Comparison of ENCODE assay signal across 23 mouse cellular contexts in the genomic region with DNA sequence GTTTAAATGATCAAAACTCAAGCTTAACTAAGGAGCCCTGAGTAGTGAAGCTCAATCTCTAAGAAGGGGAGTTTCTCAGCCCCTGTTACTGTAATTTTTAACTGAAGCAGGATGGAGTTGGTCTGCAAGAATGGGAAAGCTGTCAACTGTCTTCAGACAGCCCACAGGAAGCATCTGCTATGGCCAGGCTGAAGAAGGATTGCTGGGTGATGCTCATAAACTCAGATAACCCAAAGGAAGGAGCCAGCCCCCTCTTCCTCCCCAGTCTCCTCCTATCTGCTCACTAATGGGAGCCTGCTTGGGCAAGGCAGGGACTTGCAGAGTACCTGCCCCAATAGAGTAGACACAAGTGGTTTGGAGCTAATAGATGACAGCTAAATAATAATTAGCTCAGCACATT. TPM values are rescaled to one million over a fixed set of nuclear protein-coding genes. Genes with fewer than 3 reads are reported as not detected.
"Had no signal": no experiment of that assay in that cellular context is flagged by ENCODE, and none has a peak within 500 bp of the region (broad histone marks: within the 10 kb centered on the region; RNA-seq: fewer than 3 reads in every experiment).

No protein-coding gene starts in this region.

- H3K4me2 ChIP-seq: lung, embryonic 14.5 days; midbrain, embryonic 11.5 days; midbrain, embryonic 13.5 days; midbrain, embryonic 15.5 days; neural tube, embryonic 12.5 days had no signal

- H3K4me1 ChIP-seq: midbrain, embryonic 13.5 days; midbrain, embryonic 15.5 days; neural tube, embryonic 12.5 days had no signal

- H3K4me3 ChIP-seq: midbrain, embryonic 13.5 days; midbrain, embryonic 15.5 days; neural tube, embryonic 12.5 days had no signal

- ATAC-seq: midbrain, embryonic 13.5 days had no signal

- H3K27me3 ChIP-seq: midbrain, embryonic 15.5 days; neural tube, embryonic 12.5 days had no signal

- H3K27ac ChIP-seq: midbrain, embryonic 13.5 days; midbrain, embryonic 15.5 days; neural tube, embryonic 12.5 days had no signal

- DNase-seq: lung, adult 18-20 months; lung, embryonic 14.5 days; lung, postnatal 10 days; lung, postnatal 4 days; retina, postnatal 1 day; right cerebral cortex, adult 18-20 months; right cerebral cortex, postnatal 25 days; right cerebral cortex, postnatal 4 days; spleen, adult 18-20 months; thymus, adult 18-20 months; thymus, postnatal 14 days; thymus, postnatal 4 days had no signal

- H3K36me3 ChIP-seq: midbrain, embryonic 13.5 days; midbrain, embryonic 15.5 days; neural tube, embryonic 12.5 days had no signal

- H3K9me3 ChIP-seq: midbrain, embryonic 13.5 days; midbrain, embryonic 15.5 days; neural tube, embryonic 12.5 days had no signal

- H3K9ac ChIP-seq: lung, embryonic 14.5 days; midbrain, embryonic 13.5 days; midbrain, embryonic 15.5 days; neural tube, embryonic 12.5 days had no signal

RNA-seq across cellular contexts. Expression of a gene that starts 27.2 kb away (rescaled TPM):
- polyA plus RNA-seq: liver, embryonic 16.5 days had no signal

RNA-seq across cellular contexts. Expression of a gene that starts 39.8 kb away (rescaled TPM):
- polyA plus RNA-seq: lung, embryonic 14.5 days; lung, embryonic 16.5 days; stomach, embryonic 14.5 days; stomach, embryonic 16.5 days had no signal

RNA-seq across cellular contexts. Expression of a gene that starts 45.5 kb away (rescaled TPM):
- polyA plus RNA-seq: liver, embryonic 16.5 days; lung, embryonic 14.5 days; lung, embryonic 16.5 days; midbrain, embryonic 11.5 days; midbrain, embryonic 13.5 days; midbrain, embryonic 15.5 days; neural tube, embryonic 14.5 days; small intestine, adult 2 months; stomach, embryonic 14.5 days; stomach, embryonic 16.5 days; thymus, postnatal 0 days had no signal
